Mouse (Mus musculus) Patski (cell line): Measurements from ENCODE around the gene Unc5cl. TPM values are rescaled to one million over a fixed set of nuclear protein-coding genes. Genes with fewer than 3 reads are reported as not detected.
A peak's percentile ranks its signal among the peaks of the same experiment; 100 is the strongest.

Source experiments
- ATAC-seq: fragments of 100-300 bp; one replicate; pipeline ENCODE4 v1.8.0; 2021
- CTCF ChIA-PET: fragments of 350-600 bp; sonication (Branson Sonifier 250); formaldehyde crosslinking; loops from one replicate; lab custom pipeline; 2022; ENCODE audit warnings: inconsistent platforms; lab: Charles Lee
- POLR2A ChIA-PET: fragments of 350-600 bp; sonication (Branson Sonifier 250); formaldehyde crosslinking; loops from one replicate; lab custom pipeline; 2022; ENCODE audit warnings: antibody characterized with exemption, inconsistent platforms; lab: Charles Lee
- DNase-seq: peaks from one replicate; pipeline ENCODE4 v3.0.0-alpha.2; 2011; ENCODE audit warnings: low read depth, low spot score
- H3K27me3 ChIP-seq: fragments of 371-371 bp; one replicate; pipeline ENCODE4 v1.5.1; 2021
- CTCF ChIP-seq: fragments of 100-300 bp; IDR thresholded peaks from one replicate; pipeline ENCODE4 v1.5.1; 2021
- in situ Hi-C: fragments of 300-500 bp; cut with MboI; formaldehyde crosslinking; loops from 3 replicates; pipeline ENCODE4 v1.11.1; 2018; ENCODE audit warnings: low pct_unique_long_range_greater_than_20kb, mixed read lengths
- polyA plus RNA-seq: library from polyadenylated mRNA; unstranded; gene quantifications from one replicate; pipeline ENCODE4 v1.2.3, GENCODE M21; 2021

Gene Unc5cl
- polyA plus RNA-seq, 1 experiment from 2014 or later: 0.05 TPM

- DNase-seq: no peak
- in situ Hi-C loops: no loop called here
Measured at GRCm38 (mm10) chr17:48538328-48538727, 83.6 kb downstream of the Unc5cl start.

GRCm38 (mm10) chr17:48539326-48539725, 84.6 kb downstream of the Unc5cl start:
- TF ChIP-seq CTCF: no peak
- ChIA-PET POLR2A (no interaction called here), CTCF (no interaction called here)
- ATAC-seq (no peak), DNase-seq (no peak)
- in situ Hi-C loops: no loop called here
- H3K27me3 ChIP-seq: no peaks in the 10 kb centered on the region

More at GRCm38 (mm10) chr17:48538328-48538727, 83.6 kb downstream of the Unc5cl start:
- no peak for ATAC-seq
- TF ChIP-seq CTCF: peak; percentile 55
- POLR2A ChIA-PET: no interaction called here
- peaks cover 4% of the 10 kb centered on the region for H3K27me3 ChIP-seq
- CTCF ChIA-PET: no interaction called here

- in situ Hi-C loops: no loop called here
- no peak for TF ChIP-seq CTCF
- DNase-seq (no peak), ATAC-seq (no peak)
- ChIA-PET CTCF (no interaction called here), POLR2A (no interaction called here)
- H3K27me3 ChIP-seq: no peaks in the 10 kb centered on the region
Measured at GRCm38 (mm10) chr17:48542733-48543132, 88.0 kb downstream of the Unc5cl start.

- POLR2A ChIA-PET: no interaction called here
- no peak for DNase-seq
- no peaks in the 10 kb centered on the region for H3K27me3 ChIP-seq
- TF ChIP-seq CTCF: no peak
- in situ Hi-C loops: no loop called here
- no peak for ATAC-seq
- CTCF ChIA-PET: no interaction called here
Measured at GRCm38 (mm10) chr17:48543301-48543765, 88.6 kb downstream of the Unc5cl start.

GRCm38 (mm10) chr17:48544722-48545121, 90.0 kb downstream of the Unc5cl start:
- no peak for ATAC-seq
- H3K27me3 ChIP-seq: no peaks in the 10 kb centered on the region
- DNase-seq: no peak
- ChIA-PET POLR2A (no interaction called here), CTCF (no interaction called here)
- TF ChIP-seq CTCF: no peak
- in situ Hi-C loops: no loop called here

- in situ Hi-C loops: no loop called here
- ChIA-PET CTCF (no interaction called here), POLR2A (no interaction called here)
- TF ChIP-seq CTCF: no peak
- no peaks in the 10 kb centered on the region for H3K27me3 ChIP-seq
- ATAC-seq (no peak), DNase-seq (no peak)
Measured at GRCm38 (mm10) chr17:48545223-48545943, 90.7 kb downstream of the Unc5cl start.

GRCm38 (mm10) chr17:48546036-48546435, 91.3 kb downstream of the Unc5cl start:
- POLR2A ChIA-PET: no interaction called here
- no peak for TF ChIP-seq CTCF

GRCm38 (mm10) chr17:48547668-48548067, 93.0 kb downstream of the Unc5cl start:
- ChIA-PET CTCF (no interaction called here), POLR2A (no interaction called here)
- peaks cover 3% of the 10 kb centered on the region for H3K27me3 ChIP-seq
- TF ChIP-seq CTCF: no peak
- no peak for ATAC-seq
- no peak for DNase-seq
- in situ Hi-C loops: no loop called here

More at GRCm38 (mm10) chr17:48546036-48546435, 91.3 kb downstream of the Unc5cl start:
- no peaks in the 10 kb centered on the region for H3K27me3 ChIP-seq
- in situ Hi-C loops: no loop called here
- ATAC-seq (no peak), DNase-seq (no peak)
- CTCF ChIA-PET: no interaction called here

- ChIA-PET POLR2A (no interaction called here), CTCF (no interaction called here)
- no peak for TF ChIP-seq CTCF
- ATAC-seq (no peak), DNase-seq (no peak)
- in situ Hi-C loops: no loop called here
- peaks cover 10% of the 10 kb centered on the region for H3K27me3 ChIP-seq
Measured at GRCm38 (mm10) chr17:48551788-48552531, 97.3 kb downstream of the Unc5cl start.

GRCm38 (mm10) chr17:48552532-48552915, 97.8 kb downstream of the Unc5cl start:
- DNase-seq (no peak), ATAC-seq (no peak)
- H3K27me3 ChIP-seq: peaks cover 10% of the 10 kb centered on the region
- CTCF ChIA-PET: no interaction called here
- TF ChIP-seq CTCF: no peak
- POLR2A ChIA-PET: no interaction called here
- in situ Hi-C loops: no loop called here
